Mouse (Mus musculus) induced T-regulatory cell, adult 2 months (primary cell): ENCODE data around the gene Spred3.
"Not testable (repeated sequence)": the region's sequence is repeated elsewhere in the genome, so short reads cannot be mapped to it uniquely, and the experiment has no call there.

Experiments
- DNase-seq: peaks from one replicate; pipeline ENCODE4 v3.0.0-alpha.2; 2012; ENCODE audit warnings: low read depth

Spred3 gene

DNA sequence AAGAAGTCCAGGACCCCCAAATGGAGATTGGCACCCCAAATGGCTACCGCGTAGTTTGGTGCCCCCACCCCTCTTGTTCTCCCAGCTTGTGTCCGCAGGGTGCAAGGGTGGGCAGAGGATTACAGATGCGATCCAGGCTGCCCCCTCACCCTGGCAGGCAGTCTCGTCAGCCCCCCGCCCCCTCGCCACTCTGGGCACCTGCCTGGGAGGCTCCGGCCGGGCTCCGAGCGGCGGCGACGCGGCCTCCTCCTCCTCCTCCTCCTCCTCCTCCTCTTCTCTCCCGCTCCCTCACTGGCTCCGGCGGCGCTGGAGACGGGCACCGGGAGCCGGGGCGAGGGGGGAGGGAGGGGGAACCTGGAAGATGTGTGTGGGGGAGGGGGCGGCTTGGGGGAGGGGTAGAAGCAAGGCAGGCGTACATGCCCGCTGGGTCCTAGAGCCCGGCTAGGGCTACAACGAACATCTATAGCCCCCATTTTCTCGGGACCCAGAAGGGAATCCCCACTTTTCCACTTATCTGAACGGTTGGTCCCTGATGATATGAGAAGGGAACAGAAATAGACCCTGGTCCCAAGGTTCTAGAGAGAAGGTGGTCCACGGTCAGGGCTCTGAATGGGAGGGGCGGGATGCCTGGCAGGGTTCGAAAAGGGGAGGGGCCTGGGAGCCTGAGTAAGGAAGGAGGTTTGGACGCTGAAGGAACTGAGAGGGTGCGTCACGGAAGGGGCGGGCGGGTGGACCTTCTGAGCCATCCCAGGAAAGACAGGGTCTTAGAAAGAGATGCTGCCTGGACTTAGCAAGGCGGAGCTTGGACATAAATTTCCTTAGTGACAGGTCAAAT is 763 bp downstream of the Spred3 start:
- DNase-seq: peak; percentile 68

DNA sequence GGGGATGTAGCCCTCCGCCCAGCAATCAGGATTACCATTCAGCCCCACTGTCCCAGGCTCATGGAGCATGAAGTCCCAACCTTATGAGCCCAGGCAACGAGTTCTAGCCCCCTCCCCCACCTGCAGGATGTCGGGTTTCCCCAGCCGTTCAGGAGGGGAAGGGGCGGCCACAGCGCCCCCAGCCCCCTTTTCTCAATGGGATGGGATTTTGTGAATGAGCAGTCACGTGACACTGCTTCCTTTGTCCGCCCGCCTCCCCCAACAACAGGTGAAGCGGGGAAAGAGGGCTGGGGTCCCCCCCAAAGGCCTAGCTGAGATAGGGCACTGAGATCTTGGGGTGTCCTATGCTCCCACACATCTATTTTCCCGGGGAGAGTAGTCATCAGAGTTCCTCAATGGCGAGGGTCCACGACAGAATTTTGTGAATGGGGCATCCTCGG is 1.4 kb downstream of the Spred3 start:
- DNase-seq: peak; percentile 29

DNA sequence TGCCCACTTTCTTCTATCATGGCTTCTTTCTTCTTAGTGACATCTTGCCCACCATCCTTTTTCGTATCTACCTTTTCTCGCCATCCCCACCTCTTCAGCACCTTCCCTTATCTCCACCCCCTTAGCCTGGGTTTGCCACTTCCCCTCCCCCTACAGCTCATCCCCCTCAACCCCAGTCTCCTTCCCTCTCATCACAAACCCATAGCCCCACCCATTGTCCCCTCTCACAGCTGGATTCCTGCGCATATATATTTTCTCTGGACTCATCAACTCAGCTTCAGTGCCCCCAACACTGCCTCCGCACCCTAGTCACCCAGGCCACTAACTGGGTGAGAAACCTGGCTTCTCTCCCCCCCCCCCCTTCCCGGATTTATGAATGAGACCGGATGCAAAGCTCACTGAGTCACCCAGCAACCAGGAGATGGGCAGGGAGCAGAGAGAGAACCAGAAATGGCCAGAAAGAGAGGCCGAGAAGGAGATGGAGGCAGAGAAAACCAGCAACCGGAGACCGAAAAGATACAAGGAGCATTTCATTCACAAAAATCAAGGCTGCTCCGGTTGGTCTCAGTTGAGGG is 2.0 kb downstream of the Spred3 start:
- no peak for DNase-seq

GRCm38 (mm10) chr7:29167656-29168055 is 2.6 kb downstream of the Spred3 start:
- DNase-seq: no peak

DNA sequence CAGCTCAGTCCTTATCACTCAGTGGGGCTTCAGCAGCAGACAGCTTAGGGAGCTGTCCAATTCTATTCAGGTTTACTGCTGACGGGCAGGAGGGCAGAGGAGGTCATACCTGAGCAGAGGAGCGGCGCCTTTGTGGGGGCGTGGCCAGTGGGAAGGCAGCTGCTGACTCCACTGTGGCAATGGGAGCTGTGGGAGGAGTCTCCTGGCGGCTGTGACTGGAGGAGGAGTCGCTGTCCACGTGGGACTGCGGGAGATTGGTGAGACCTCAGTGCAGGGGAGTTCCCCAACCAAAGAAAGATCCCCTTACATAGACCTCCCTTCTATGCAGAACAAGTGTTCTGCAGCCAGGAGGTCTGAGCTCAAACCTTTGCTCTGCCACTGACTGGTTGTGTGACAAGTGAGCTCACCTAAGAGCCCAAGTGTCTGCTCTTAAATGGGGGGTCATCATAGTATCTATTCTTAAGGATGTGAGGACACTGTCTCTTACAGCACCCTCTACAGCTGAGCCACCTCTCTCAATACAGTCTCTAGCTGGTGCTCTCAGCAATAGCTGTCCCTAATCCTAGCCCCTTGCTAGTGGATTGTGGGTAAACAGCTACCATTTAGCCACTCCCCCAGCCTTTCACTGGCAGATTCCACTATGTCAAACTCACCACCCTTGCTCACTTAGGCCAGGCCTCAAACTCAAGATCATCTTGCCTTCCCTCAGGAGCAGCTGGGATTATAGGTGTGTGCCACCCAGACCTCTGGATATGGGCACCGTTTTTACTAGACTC is 7.3 kb downstream of the Spred3 start:
- DNase-seq: peak; percentile 78

- no peak for DNase-seq
Measured at GRCm38 (mm10) chr7:29162294-29162693, 7.9 kb downstream of the Spred3 start.

DNA sequence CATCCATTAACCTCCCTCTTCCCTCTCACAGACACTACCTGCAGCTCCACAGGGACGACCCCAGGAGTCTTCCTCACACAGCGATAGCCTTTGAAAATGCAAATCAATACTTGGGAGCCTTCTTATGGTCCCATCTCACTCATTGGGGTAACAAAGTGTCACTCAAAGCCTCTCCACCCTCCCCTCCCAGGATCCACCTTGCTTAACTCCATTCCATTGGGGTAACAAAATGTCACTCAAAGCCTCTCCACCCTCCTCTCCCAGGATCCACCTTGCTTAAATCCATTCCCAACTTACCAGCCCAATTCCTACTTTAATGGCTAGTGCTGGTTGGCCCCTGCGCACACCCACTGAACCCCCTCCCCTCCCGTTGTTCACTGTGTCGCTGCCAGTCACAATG is 11.9 kb downstream of the Spred3 start:
- no peak for DNase-seq

- peak; percentile 90 for DNase-seq
Measured at GRCm38 (mm10) chr7:29155838-29156782, 14.1 kb downstream of the Spred3 start, which contains the start of gene Fam98c. Gene Fam98c, minus strand, starts transcription at chr7:29156234.

DNA sequence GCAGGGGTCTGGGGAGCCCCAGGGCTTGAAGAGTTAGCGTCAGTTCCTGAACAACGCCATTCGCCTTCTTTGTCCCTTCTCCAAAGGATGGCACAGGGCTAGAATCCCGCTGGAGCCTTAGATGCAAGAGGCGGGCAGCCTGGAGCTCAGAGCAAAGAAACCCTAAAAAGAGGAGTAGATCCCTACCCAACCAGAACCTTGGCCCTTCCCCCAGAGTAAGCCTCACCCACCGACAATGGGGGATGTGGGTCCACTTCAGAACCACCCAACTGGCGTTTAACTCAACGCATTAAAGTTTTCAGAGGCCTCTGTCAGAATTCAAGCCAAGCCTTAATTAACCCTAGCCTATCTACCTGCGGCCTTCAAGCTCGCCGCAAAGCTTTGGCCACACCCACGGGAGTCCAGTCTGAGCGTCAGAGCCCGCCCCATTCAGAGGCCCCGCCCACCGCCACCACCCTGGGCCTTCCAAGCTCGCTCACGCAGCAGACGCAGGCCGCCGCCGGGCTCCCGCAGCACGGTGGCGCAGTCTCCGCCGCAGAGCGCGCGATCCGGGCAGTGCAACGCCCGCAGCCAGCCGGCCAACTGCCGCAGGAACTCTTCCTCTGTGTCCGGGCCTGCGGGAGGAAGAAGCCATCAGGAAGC is 14.9 kb downstream of the Spred3 start:
- peak; percentile 91 for DNase-seq

- DNase-seq: peak; percentile 50
Measured at GRCm38 (mm10) chr7:29154018-29154720, 16.0 kb downstream of the Spred3 start.

DNA sequence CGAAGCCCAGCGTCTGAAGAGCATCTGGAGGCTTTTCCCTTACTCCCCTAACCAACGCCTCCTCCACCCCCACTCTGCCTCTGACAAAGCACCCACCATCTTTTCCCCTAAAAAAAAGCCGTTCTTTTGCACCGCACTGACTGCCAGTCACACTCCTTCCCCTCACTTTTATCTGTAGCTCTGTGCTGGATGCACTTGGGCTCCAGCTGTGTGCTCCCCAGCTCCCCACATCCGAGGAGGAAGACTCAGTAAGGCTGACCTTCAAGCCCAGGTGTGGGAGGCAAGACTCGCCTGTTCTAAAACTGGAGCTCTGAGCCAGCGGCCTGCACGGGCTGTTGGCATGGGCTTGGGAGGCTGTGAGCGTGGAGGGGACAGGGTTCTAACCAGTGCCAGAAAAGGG is 18.7 kb downstream of the Spred3 start:
- DNase-seq: no peak

DNA sequence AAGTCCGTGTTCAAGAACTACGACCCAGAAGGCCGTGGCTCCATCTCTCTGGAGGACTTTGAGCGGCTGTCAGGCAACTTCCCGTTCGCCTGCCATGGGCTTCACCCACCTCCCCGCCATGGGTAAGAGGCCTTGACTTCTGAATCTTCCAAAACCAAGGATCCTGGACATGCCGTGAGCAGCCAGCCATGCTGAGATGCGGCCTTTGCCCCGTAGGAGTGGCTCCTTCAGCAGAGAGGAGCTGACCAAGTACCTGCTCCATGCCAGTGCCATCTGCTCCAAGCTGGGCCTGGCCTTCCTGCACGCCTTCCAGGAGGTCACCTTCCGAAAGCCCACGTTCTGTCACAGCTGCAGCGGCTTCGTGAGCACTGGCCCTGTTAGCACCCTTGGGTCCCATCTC is 21.4 kb downstream of the Spred3 start:
- no peak for DNase-seq

DNA sequence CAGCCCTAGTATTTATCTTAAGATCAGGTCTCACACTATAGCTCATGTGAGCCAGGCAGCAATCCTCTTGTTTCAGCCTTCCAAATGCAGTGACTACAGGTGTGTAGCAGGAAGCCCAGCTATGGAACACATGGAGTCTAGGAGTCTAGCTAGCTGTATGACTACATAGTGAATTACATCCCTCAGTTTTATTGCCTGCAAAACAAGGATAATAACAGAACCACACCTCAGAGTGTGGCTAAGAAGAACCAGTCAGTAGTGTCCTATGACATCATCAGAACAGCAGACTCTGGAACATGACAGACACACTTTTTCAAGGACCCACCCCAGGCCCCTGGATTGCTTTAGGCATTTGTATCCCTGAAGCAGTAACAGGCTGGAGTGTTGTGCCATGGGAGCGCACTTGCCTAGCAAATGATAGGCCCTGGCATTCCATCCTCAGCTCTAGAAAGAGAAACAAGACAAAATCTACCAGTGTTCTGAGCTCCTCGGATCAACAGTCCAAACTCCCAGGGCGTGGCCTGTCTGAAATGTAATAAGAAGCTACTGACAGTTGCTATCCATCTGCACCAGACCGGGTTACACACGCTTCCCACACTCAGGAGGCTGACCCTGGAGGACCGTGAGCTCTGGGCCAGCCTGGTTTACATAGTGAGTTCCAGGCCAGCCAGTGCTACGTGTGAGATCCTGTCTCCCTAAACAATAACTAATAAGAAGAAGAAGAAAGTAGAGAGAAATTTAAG is 23.4 kb downstream of the Spred3 start:
- DNase-seq: no peak

GRCm38 (mm10) chr7:29144006-29144405 is 26.2 kb downstream of the Spred3 start:
- DNase-seq: no peak

GRCm38 (mm10) chr7:29141416-29141815 is 28.8 kb downstream of the Spred3 start:
- peak; percentile 76 for DNase-seq

DNA sequence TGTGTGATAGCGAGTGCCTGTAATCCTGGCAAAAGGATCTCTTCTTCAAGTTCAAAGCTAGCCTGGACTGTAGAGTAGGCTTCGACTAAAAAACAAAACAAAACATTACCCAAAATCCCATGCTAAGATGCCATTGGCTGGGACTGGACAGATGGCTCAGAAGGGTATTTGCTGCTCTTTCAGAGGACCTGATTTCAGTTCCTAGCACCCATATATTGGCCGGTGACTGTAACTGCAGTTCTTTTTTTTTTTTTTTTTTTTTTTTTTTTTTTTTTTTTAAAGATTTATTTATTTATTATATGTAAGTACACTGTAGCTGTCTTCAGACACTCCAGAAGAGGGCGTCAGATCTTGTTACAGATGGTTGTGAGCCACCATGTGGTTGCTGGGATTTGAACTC is 31.0 kb downstream of the Spred3 start:
- DNase-seq: not testable (repeated sequence)

GRCm38 (mm10) chr7:29137429-29137828 is 32.8 kb downstream of the Spred3 start:
- DNase-seq: no peak

- peak; percentile 88 for DNase-seq
Measured at GRCm38 (mm10) chr7:29134693-29135386, 35.4 kb downstream of the Spred3 start, which contains the start of gene Rasgrp4. Gene Rasgrp4, plus strand, starts transcription at chr7:29134851.

DNA sequence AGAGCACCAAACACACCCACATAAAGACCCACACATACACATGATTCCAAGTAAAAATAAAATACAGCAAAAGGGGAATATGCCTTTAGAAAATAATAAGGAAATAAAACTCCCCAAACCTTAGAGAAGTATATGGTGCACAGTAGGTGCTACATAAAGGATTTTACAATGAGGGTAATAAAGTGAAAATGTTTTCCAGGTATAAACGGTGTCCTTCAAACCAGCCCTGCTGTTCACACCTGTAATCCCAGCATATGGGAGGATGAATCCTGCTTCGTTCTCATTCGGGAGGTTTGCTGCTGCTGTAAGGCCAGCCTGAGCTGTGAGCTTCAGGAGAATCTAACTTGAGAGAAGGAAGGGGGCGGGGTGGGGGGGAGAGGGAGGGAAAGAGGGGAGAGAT is 36.0 kb downstream of the Spred3 start:
- DNase-seq: no peak
